Mouse (Mus musculus): ENCODE measurements around the gene Lrg1.
A peak's percentile ranks its signal among the peaks of the same experiment; 100 is the strongest.

- TF ChIP-seq NANOG (IDR thresholded peaks at IDR 0.05; ENCODE audit: borderline replicate concordance, low read length) (no peak), CTCF (conservative IDR thresholded peaks at IDR 0.05; ENCODE audit: low read length) (peak; percentile 22)
Measured at GRCm38 (mm10) chr17:56098711-56099572, 22.9 kb downstream of the Lrg1 start.
